Mouse (Mus musculus) hindbrain, embryonic 16.5 days (tissue): ENCODE data around the gene Gm10972. TPM values are rescaled to one million over a fixed set of nuclear protein-coding genes. Genes with fewer than 3 reads are reported as not detected.
"Not testable (repeated sequence)": the region's sequence is repeated elsewhere in the genome, so short reads cannot be mapped to it uniquely, and the experiment has no call there.

Experiments used
- ATAC-seq: fragments of 200-750 bp; cut with Nextera tagmentation; 2 replicates; pipeline ENCODE4 v1.8.0; 2017; ENCODE audit warnings: moderate TSS enrichment, moderate library complexity
- H3K27ac ChIP-seq: fragments of 300-500 bp; sonication (generic); 2 replicates; pipeline ENCODE4 v1.5.1; 2014; ENCODE audit warnings: low read depth, mild to moderate bottlenecking, control low read depth, low read length, moderate library complexity
- H3K27me3 ChIP-seq: fragments of 300-500 bp; sonication (generic); replicated peaks from 2 replicates; pipeline ENCODE4 v1.6.1; 2014; ENCODE audit warnings: low read length; ENCODE audit not compliant: control insufficient read depth, insufficient read depth
- H3K36me3 ChIP-seq: fragments of 300-500 bp; sonication (generic); 2 replicates; pipeline ENCODE4 v1.6.1; 2014; ENCODE audit warnings: mild to moderate bottlenecking, low read length, moderate library complexity, mixed read lengths; ENCODE audit not compliant: control insufficient read depth, insufficient read depth
- H3K4me1 ChIP-seq: fragments of 300-500 bp; sonication (generic); 2 replicates; pipeline ENCODE4 v1.6.1; 2014; ENCODE audit warnings: low read depth, low read length; ENCODE audit not compliant: control insufficient read depth, insufficient read depth
- H3K4me2 ChIP-seq: fragments of 300-500 bp; sonication (generic); 2 replicates; pipeline ENCODE4 v1.6.1; 2014; ENCODE audit warnings: mild to moderate bottlenecking, low read length, control low read depth, moderate library complexity
- H3K4me3 ChIP-seq: fragments of 300-500 bp; sonication (generic); 2 replicates; pipeline ENCODE4 v1.5.1; 2014; ENCODE audit warnings: mild to moderate bottlenecking, low read length, control low read depth, moderate library complexity
- H3K9ac ChIP-seq: fragments of 300-500 bp; sonication (generic); 2 replicates; pipeline ENCODE4 v1.6.1; 2014; ENCODE audit warnings: low read depth, mild to moderate bottlenecking, control low read depth, low read length, moderate library complexity
- H3K9me3 ChIP-seq: fragments of 300-500 bp; sonication (generic); 2 replicates; pipeline ENCODE4 v1.6.1; 2014; ENCODE audit warnings: mild to moderate bottlenecking, low read length, moderate library complexity; ENCODE audit not compliant: control insufficient read depth
- WGBS: fragments of 180-500 bp; shearing (Covaris S2); extraction: QIAGEN DNeasy Blood & Tissue Kit; methylation state at CpG from one replicate; pipeline ENCODE4 v1.1.7; 2014; 5-methylcytosine and 5-hydroxymethylcytosine counted together
- polyA plus RNA-seq: library from polyadenylated mRNA; unstranded; fragments of >200 nt; fragmentation: Nextera tagmentation; extraction: Ambion mirVana; gene quantifications from 2 replicates; pipeline ENCODE4 v1.2.1, GENCODE M21; 2015

Gene Gm10972
- polyA plus RNA-seq, 1 experiment from 2014 or later, result not detected

DNA sequence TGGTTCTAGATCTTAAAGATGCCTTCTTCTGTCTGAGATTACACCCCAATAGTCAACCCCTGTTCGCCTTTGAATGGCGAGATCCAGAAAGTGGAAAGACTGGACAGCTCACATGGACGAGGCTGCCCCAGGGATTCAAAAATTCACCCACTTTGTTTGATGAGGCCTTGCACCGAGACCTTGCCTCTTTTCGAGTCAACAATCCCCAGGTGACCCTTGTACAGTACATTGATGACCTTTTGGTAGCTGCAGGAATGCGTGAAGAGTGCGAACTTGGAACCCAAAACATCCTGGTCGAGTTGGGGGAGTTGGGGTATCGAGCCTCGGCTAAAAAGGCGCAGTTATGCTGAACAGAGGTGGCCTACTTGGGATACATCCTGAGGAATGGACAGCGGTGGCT lies 37.1 kb downstream of the Gm10972 start:
- not testable (repeated sequence) for H3K4me3 ChIP-seq, H3K9ac ChIP-seq, H3K27me3 ChIP-seq, H3K4me2 ChIP-seq, H3K27ac ChIP-seq, H3K36me3 ChIP-seq, H3K9me3 ChIP-seq, H3K4me1 ChIP-seq, ATAC-seq
- WGBS, result 94% methylated on average over 12 of the region's 12 CpGs

GRCm38 (mm10) chr3:94680783-94681182 lies 37.9 kb downstream of the Gm10972 start:
- no peak overlapping the region for H3K9ac ChIP-seq
- no peak overlapping the region for H3K4me2 ChIP-seq
- no peaks in the 10 kb centered on the region for H3K4me1 ChIP-seq
- H3K27me3 ChIP-seq, result no peaks in the 10 kb centered on the region
- ATAC-seq, result no peak
- 95% methylated on average over 16 of the region's 16 CpGs for WGBS
- no peaks in the 10 kb centered on the region for H3K36me3 ChIP-seq
- no peak overlapping the region for H3K27ac ChIP-seq
- H3K9me3 ChIP-seq, result no peaks in the 10 kb centered on the region
- no peak overlapping the region for H3K4me3 ChIP-seq

GRCm38 (mm10) chr3:94683646-94684045 lies 40.7 kb downstream of the Gm10972 start:
- Histone ChIP-seq H3K36me3 (no peaks in the 10 kb centered on the region), H3K27me3 (no peaks in the 10 kb centered on the region), H3K4me3 (no peak overlapping the region), H3K27ac (no peak overlapping the region), H3K4me1 (no peaks in the 10 kb centered on the region), H3K9me3 (no peaks in the 10 kb centered on the region), H3K4me2 (no peak overlapping the region), H3K9ac (no peak overlapping the region)
- ATAC-seq, result no peak
- 88% methylated on average over 6 of the region's 6 CpGs for WGBS

- not testable (repeated sequence) for H3K27ac ChIP-seq, H3K27me3 ChIP-seq, H3K9ac ChIP-seq, ATAC-seq, H3K4me1 ChIP-seq, H3K4me3 ChIP-seq, H3K36me3 ChIP-seq, H3K9me3 ChIP-seq, H3K4me2 ChIP-seq
- 91% methylated on average over 8 of the region's 8 CpGs for WGBS
Observed at GRCm38 (mm10) chr3:94685989-94686772, 43.3 kb downstream of the Gm10972 start.

DNA sequence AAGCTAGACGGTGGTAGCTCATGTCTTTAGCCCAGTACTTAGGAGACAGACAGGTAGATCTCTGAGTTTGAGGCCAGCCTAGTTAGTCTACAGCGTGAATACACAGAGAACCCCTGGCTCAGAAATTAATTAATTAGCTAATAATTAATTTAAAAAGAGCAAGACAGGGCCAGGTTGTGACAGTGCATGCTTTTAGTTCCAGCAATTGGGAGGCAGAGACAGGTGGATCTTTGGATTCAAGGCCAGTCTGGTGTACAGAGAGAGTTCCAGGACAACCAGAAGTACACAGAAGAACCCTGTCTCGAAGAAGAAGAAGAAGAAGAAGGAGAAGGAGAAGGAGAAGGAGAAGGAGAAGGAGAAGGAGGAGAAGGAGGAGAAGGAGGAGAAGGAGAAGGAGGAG lies 45.8 kb downstream of the Gm10972 start:
- WGBS, result 81% methylated on average over 2 of the region's 3 CpGs
- H3K4me1 ChIP-seq, H3K27ac ChIP-seq, H3K27me3 ChIP-seq, ATAC-seq, H3K9ac ChIP-seq, H3K4me2 ChIP-seq, H3K4me3 ChIP-seq, H3K9me3 ChIP-seq, H3K36me3 ChIP-seq: not testable (repeated sequence)

DNA sequence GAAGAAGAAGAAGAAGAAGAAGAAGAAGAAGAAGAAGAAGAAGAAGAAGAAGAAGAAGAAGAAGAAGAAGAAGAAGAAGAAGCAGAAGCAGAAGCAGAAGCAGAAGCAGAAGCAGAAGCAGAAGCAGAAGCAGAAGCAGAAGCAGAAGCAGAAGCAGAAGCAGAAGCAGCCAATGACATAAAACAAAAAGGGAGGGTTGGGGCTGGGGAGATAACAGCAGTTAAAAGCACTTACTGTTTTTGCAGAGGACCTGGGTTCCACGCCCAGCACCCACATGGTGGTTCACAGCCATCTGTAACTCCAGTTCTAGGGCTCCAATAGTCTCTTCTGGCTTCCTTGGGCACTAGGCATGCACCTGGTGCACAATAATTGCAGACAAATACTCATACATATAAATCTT lies 46.3 kb downstream of the Gm10972 start:
- not testable (repeated sequence) for H3K9ac ChIP-seq, H3K36me3 ChIP-seq, H3K27me3 ChIP-seq, ATAC-seq, H3K4me2 ChIP-seq, H3K9me3 ChIP-seq, H3K4me3 ChIP-seq, H3K4me1 ChIP-seq, H3K27ac ChIP-seq
- 84% methylated on average over 1 of the region's 1 CpGs for WGBS

DNA sequence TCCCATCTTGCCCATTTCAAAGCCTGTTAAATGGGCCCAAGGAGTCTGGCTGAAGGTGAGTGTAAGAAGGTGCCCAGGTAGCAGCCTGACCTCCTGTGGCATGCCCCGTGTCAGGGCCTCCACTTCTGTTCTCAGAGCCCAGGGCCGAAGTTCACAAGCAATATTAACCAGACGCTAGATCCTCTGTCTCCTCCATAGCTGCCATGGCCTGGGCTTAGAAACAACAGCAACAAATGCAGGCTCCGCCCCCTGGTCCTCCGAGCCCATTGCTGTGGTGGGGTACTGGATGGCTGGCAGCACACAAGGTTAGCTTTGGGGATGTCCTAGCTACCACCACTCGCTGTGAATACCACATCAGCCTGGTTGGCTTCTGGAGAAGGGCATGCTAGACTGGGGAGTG lies 47.2 kb downstream of the Gm10972 start:
- not testable (repeated sequence) for H3K27me3 ChIP-seq, H3K4me1 ChIP-seq, H3K36me3 ChIP-seq, H3K4me2 ChIP-seq, H3K9me3 ChIP-seq, H3K4me3 ChIP-seq, H3K9ac ChIP-seq, ATAC-seq, H3K27ac ChIP-seq
- 70% methylated on average over 6 of the region's 6 CpGs for WGBS

- no peak overlapping the region for H3K27ac ChIP-seq
- no peaks in the 10 kb centered on the region for H3K4me1 ChIP-seq
- no peaks in the 10 kb centered on the region for H3K27me3 ChIP-seq
- no peak for ATAC-seq
- no peak overlapping the region for H3K4me2 ChIP-seq
- H3K9me3 ChIP-seq, result no peaks in the 10 kb centered on the region
- H3K9ac ChIP-seq, result no peak overlapping the region
- no peak overlapping the region for H3K4me3 ChIP-seq
- H3K36me3 ChIP-seq, result no peaks in the 10 kb centered on the region
Observed at GRCm38 (mm10) chr3:94690616-94691247, 47.8 kb downstream of the Gm10972 start.

- not testable (repeated sequence) for H3K4me2 ChIP-seq, H3K9ac ChIP-seq, H3K27ac ChIP-seq, H3K4me1 ChIP-seq, ATAC-seq, H3K4me3 ChIP-seq, H3K27me3 ChIP-seq, H3K36me3 ChIP-seq, H3K9me3 ChIP-seq
- 84% methylated on average over 4 of the region's 4 CpGs for WGBS
Observed at GRCm38 (mm10) chr3:94691694-94692093, 48.8 kb downstream of the Gm10972 start.
